Mouse (Mus musculus): ENCODE measurements around the gene Zfp446.
A peak's percentile ranks its signal among the peaks of the same experiment; 100 is the strongest.

DNA sequence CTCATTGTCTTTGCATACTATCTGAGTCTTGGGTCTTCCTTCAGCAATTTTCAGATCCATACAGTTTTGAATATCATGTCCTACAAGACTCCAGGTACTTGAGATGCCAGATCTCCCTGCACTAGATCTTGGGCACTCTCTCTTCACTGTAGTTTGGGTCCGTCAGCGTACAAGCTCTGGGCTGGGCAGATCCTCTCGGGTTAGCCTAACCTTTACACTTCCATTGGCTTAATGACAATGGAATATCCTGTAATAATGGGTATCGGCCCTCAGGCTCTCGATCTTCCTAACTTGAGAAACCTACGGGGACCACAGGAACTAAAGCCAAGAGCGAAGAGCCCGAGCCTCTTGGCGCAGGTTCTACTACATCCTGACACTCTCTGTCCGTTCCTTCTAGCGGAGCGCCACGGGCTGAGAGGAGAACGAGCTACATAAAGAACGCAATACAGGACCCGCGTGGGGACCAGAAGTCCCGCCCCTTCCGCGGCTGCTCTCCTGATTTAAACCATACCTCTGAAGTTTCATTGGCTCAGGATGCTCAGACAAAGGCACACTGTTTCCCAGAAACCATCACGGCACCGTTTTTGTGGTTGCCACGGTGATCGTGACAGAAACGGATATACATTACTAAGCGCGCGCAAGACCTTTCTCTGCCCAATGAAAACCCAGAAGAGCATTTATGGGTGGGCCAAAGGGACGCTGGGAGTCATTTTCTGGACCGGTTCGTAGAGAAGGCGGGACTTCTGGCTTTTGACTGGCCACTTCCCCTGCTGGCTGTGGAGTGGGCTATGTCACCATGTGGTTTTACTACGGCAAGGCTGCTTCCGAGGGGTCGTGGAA, 28.4 kb upstream of the Zfp446 start:
- TF ChIP-seq POLR2A (IDR thresholded peaks at IDR 0.05; ENCODE audit: control insufficient read depth, extremely low read depth, insufficient read depth, low read length, poor library complexity) (peak; percentile 80), CTCF (IDR thresholded peaks at IDR 0.05; ENCODE audit: borderline replicate concordance, control insufficient read depth, extremely low read depth, insufficient read depth, low read length, poor library complexity) (no peak)
